Mouse (Mus musculus): Measurements from ENCODE around the gene Gm10961. TPM values are rescaled to one million over a fixed set of nuclear protein-coding genes. Genes with fewer than 3 reads are reported as not detected.
A peak's percentile ranks its signal among the peaks of the same experiment; 100 is the strongest.
"Not testable (repeated sequence)": the region's sequence is repeated elsewhere in the genome, so short reads cannot be mapped to it uniquely, and the experiment has no call there.

Gm10961 gene
- total RNA-seq, 2 experiments from 2014 or later: not detected

DNA sequence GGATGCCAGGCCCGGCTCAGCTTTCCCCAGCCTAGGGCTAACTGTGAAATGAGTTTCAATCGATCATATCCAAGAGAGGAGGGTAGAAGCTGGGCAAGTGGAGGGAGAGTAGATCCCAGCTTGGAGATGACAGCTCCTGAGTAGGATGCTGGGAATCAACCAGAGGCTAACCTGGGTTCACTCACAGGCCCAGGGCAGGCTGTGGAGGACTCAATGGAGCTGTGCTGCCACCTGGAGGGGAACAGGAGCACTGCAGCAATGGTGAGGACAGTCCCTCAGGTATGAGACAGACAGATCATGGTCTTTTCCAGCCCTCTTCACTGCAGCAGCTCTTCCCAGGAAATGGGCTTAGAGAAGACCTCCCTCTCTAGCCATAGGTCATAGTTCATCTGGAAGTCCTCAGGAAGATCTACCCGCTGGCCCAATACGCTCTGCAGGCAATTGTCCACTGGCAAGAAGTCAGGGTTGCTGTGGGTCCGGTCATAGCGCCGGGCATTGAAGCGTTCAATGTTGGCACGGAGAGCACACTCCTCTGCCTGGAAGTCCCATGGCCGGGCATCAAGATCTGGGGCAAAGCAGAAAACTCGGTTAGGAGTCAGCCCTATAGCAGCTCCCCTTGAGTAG is 18.1 kb upstream of the Gm10961 start:
- DNase-seq (ENCODE audit: low spot score in 2 of 2): peak; percentile 72 to 83

DNA sequence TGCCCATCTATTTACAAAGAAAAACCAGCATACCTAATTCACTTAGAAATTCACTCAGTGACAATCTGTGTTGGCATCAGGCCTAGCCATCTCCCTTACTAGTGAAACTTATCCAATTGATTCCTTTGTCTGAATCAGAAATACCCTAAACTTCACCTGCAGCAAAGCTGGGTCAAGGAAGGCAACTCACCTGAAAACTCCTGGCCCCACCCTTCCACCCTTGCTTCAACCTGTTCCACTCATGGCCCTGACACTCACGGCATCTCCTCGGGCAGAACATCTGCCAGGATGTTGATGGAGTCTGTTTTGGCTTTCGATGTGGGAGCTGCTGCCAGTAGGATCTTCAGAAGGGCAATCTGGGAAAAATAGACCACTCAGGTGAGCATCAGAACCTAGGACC is 13.3 kb upstream of the Gm10961 start:
- DNase-seq (ENCODE audit: low spot score in 2 of 2): no peak

DNA sequence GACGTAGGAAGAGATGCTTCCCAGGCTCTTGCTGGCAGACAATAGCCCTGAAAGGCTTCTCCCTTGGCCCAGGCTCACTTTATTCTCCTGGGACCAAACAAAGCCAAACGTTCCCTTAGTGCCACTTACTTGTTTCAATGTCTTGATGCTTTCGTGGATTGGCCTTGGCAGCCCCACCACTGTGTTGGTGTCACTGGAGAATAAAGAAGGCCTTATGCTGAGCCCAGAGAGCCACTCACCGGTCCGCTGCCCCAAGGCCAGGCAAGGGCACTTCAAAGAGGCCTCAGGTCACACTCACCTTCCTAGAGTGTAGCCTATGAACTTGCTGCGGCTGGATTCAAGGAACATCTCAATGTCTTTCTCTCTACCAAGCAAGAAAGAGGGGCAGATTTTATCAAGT is 11.2 kb upstream of the Gm10961 start:
- DNase-seq (ENCODE audit: low spot score in 2 of 2): no peak

DNA sequence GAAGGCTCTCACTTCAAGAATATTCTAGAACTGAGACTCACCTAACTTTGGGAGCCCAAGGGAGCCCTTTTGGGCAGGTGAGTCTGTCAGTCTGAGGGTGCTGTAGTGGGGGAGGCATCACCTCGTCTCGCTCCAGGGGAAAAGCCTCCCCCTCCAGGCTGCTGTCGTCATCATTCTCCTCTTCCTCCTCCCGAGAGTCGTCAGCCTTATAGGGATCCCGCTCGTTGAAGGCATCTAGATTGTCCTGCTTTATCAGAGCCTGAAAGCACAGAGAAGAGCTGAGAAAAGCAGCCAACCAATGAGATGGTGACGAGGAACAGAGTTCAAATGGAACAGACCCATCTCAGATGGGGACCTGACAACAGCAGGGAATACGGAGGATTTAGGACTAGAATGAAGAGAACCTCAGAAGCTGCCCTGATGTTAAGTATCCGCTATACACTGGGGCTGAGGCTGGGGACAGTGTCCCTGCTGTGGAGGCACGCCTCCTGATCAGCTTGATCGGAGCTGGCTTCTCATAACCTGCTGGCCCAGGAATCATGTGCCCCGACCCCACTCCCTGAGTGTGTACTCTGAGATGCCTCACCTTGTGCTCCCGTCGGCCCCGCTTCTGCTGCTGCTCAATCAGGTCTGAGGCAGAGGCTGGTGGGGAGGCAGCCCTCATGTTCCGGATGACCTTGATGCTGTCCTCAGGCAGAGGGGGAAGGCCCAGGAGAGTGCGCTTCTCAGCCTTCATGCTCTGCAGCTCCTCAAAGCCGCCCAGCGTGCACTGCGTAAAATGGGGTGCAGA is 9.6 kb upstream of the Gm10961 start:
- no peak for DNase-seq (ENCODE audit: low spot score in 2 of 2)

DNA sequence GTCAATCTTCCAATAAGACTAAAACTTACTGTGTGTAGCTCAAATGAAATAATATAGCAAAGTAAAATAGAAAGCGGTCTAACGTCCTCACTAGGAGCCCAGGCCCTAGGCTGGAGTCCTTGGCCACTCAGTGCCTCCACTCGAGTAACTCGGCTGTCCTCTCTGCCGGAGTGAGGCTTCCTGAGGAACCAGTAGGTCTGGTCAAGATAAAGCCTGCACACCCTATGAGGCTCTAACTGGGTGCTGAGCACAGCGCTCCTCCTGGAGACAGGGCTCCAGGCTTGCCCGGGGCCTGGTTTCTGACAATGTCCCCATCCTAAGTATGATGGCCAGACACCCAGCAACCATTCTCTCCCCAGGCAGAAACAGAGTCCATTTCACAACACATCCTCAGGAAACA is 8.6 kb upstream of the Gm10961 start:
- no peak for DNase-seq (ENCODE audit: low spot score in 2 of 2)

DNA sequence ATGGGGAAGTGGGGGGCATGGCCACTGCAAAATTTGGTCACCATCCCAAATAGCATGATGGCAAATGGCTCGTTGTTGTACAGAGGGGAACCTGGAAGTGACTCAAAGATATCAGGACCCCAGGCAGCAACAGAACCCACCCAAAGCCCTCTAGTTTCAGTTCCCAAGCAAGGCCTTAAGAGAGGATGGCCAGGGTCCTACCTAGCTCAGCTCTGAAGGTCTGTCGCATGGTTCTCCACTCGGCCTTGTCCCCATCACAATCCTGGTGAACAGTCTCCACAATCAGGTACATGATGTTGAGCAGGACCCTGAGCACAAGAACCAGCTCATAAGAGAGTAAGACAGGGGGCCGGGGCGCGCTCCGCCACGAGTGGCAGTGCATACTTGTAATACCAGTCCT is 6.7 kb upstream of the Gm10961 start:
- no peak for DNase-seq (ENCODE audit: low spot score in 2 of 2)

DNA sequence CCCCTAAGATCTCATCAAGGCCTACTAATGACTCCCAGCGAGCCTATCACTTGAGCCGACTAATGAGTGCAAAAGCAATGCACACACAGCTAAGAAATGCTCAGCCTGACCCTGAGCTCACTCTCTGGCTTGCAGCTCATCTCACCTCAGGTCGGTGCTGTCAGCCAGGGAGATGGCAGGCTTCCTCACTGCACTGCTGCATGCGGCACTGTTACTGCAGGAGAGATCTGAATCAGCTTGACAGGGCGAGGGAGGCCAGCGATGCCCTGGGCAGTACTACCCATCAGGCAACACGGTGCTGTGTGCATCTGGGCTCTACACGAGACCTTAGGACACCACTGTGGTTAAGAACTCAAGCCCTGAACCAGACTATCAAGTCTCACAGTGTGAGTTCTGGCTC is 5.6 kb upstream of the Gm10961 start:
- DNase-seq (ENCODE audit: low spot score in 2 of 2): no peak

DNA sequence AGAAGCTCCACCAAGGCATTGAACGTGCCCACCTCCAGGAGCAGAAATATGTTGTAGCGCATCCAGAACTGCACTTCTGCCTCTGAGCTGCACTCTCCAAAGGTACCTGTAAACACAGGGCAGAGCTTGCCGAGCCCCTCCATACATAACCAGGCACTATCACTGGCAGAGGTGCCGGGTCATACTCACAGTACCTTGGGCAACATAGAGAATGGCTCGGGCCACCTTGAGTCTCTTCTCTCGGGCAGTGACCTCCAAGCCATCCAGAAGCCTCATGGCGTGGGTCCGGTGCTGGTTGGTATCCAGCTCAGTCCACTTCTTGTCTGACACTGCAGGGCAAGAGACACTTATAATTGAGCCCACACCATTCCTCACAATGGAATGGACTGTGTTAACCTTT is 4.4 kb upstream of the Gm10961 start:
- DNase-seq (ENCODE audit: low spot score in 2 of 2): no peak

DNA sequence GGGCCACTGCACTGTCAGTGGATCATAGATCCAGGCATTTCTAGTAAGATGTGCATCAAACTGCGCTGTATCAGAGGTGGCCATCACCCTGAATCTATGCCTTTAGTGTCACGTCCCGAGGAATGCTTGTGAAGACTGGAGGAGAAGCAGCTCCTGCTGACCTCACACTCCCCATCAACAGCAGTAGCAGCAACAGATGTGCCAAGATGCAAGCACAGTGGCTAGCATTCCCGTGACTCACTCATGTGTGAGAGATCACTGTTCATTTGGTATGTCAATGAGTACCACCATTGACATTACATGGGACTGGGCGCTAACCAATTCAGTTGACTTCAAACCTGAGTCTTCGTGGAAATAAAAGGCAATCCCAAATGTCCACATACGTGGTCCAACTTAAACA is 3.5 kb upstream of the Gm10961 start:
- no peak for DNase-seq (ENCODE audit: low spot score in 2 of 2)

DNA sequence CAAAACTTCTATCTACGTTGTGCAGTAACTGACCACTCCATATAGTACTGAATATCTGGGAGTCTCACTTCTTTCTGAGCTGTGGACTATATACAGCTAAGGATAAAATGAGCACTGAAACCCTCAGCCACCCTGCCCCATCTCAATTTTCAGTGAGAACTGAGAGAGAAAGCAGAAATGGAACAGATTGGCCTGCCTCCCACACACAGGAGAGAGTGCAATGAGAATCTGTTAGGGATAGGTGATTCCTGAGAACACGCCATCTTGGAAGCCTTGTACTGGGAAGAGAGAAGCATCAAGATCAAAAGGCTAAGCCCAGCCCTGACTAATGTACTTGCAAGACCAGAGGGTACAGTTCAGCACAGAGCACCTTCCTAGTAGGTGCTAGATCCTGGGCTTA is 2.6 kb upstream of the Gm10961 start:
- peak in 1 of 2 experiments; percentile 45 for DNase-seq (ENCODE audit: low spot score in 2 of 2)

DNA sequence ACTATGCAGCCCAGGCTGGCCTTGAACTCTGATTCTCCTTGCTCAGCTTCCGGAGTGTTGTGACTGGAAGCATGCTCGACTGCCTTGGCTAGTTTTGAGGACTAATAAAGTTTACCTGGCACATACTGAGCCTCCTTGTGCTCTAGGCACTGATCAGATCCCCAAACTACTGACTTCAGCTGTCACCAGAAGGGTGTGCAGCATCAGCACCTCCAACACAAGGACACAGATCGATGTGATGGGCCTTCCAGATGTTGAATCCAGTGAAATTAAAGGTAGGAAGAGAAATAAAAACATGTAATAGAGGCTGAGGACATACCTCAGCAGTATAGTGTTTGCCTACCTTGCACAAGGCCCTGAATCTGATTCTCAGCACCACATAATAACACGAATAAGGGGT is 1.7 kb upstream of the Gm10961 start:
- DNase-seq (ENCODE audit: low spot score in 2 of 2): no peak

DNA sequence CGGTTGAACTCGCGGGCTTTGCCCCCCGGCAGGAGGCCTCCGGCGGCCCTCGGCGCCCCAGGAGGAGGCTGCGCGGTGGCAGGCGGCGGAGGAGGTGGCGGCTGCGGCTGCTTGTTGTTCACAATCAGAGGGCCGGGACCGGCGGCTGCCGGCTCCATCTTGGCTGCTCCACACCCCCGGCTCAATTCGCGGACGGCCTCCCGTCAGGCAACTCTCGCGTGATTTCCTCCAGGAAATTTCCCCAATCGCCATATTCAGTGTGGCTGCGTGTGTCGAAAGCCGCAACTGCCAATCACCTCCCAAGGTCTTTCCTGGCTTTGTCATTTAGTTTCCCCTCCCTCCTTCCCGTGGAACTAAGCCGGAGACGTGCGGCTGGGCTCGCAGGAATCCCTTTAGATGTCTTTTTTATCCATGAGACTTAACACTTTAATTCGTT is 419 bp downstream of the Gm10961 start, which contains the start of gene Strip1:
Gene Strip1 (minus strand): TSS at position 172 of the 436 bp plus-strand sequence.
- peak; percentile 92 to 94 for DNase-seq (ENCODE audit: low spot score in 2 of 2)

DNA sequence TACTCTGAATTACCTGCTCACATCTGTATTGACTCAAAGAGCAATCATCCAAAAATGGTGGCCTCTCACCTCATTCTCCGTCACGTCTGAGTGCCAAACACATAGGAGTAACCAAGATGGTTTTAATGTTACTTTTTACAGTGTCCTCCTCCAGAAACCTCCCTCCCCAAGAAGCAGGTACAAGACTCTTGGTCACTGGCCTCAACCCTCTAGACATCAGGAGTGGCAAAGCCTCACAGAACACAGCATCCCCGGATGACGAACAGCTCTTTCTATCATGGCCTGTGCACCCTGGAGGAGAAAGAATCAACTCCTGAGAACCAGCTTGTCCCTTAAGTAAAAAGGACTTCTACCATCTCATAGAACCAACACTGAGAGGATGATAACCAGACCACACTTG is 1.7 kb downstream of the Gm10961 start:
- peak in 1 of 2 experiments; percentile 0 for DNase-seq (ENCODE audit: low spot score in 2 of 2)

DNA sequence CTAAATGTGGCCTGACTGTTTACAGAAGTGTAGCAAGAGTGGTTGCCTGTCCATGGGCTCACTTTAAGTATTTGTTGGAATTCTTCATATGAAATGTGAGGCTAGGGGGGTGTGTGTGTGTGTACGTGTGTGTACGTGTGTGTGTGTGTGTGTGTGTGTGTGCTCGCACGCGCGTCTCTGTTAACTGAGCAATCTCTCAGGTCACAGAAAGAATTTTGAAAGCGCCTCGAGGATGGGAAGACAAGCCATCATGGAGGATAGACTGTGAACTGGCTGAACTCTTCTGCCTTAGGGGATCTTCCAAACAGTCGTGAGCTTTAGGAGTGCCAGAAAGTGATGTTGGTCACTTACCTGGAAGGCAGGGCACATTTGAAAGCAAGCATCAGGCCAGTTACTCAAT is 2.8 kb downstream of the Gm10961 start:
- no peak for DNase-seq (ENCODE audit: low spot score in 2 of 2)

DNA sequence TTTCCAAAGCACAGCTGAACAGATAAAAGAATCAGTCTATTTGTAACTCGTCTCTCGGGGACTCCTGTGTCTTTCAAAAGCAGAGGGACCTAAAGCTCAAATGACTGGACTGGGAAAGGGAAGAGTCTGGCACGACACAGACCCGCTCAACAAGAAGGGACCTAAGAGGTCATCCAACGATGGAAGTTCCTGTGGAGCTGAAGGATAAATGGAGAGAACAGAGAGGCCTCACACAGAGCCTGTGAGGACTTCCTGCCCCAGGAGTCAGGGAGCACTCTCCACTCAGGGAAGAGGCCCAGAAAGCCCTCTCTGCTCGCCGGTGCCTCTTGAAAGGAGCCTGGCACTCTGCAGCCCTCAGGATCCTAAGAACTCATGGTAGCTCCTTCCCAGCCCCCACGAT is 4.7 kb downstream of the Gm10961 start:
- no peak for DNase-seq (ENCODE audit: low spot score in 2 of 2)

DNA sequence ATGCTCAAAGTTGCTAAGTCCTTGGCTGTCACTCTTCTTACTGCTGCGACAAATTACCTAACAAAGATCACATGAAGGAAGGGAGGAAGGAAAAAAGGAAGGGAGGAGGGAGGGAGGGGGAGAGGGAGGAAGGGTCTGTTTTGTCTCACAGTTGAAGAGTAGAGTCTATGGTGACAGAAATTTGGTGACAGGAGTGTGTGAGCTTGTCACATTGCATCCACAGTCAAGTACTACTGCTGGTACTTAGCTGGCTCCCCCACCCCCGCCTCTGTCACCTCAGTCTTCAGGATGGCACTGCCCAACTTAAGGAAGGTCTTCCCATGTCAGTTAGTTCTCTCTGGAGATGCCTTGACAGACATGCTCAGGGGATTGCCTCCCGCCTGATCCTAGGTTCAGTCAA is 5.1 kb downstream of the Gm10961 start:
- no peak for DNase-seq (ENCODE audit: low spot score in 2 of 2)

DNA sequence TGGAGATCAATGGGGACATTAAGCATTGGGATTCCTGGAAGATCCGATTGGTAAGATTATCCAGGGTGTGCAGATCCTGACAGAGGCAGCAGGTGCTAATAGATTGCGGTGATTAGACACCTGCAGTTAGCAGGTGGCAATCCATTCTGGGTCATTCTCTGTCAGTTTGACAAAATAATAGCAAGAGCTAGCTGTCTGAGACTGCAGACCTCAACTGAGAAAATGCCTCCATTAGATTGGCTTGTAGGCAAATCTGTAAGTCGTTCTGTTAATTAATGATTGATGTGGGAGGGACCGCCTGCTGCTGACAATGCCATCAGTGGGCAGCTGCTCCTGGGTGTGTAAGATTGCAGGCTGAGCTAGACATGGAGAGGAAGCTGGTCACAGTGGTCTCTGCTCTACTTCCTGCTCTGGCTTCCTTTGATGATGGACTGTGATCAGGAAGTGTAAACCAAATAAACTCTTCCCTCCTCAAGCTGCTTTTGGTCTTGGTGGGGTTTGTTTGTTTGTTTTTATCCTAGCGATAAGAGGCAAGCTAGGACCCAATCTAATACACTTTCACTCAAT is 6.6 kb downstream of the Gm10961 start:
- DNase-seq (ENCODE audit: low spot score in 2 of 2): no peak

DNA sequence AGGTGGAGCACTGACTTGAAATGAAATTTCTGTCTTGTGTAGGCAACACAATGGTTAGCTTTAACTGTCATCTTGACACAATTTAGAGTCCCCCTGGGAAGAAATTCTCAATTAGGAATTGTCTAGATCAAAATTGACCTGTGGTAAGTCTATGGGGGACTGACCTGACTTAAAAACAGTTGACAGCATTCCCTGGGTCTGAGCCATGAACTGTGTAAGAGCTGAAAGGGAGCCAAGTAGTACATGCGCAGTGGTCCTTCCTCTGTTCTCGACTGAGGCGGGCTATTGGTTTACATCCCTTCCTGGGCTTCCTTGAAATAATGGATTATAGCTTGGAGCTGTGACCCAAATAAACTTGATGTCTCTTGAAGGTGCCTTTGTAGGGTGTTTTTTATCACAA is 15.8 kb downstream of the Gm10961 start:
- DNase-seq (ENCODE audit: low spot score in 2 of 2): no peak

DNA sequence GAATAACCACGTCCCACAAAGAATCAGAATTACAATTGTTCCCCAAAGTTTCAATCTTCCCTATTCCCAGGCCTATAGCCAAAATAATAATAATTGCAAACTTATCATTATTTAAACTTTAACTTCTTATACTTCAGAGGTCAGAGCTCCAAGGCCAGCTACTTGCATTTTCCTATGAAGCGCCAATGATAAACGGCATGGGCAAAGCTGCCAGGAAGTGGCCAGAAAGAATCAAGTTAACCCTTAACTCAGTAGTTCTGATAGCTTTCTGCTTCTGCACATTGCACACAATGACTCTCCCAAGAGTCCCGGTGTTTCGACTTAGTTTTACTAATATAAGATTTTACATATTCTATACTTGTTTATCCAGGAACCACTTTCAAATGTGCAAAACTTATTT is 19.2 kb downstream of the Gm10961 start:
- not testable (repeated sequence) for DNase-seq (ENCODE audit: low spot score in 2 of 2)

DNA sequence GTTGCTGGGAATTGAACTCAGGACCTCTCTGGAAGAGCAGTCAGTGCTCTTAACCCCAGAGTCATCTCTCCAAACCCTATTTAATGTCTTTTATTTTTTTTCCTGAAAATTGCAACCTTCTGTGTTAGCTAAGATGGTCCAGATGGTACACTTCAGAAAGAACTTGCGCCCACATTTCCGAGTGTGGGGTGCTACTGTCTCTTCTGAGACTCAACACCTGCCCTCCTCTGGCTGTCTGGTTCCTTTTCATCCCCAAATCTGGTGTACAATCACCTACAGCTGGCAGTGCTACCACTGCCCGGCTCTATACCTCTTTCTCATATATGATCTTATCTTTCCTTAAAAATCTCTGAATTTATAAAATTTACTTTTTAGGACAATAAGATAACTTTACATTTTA is 21.8 kb downstream of the Gm10961 start:
- DNase-seq (ENCODE audit: low spot score in 2 of 2): no peak

DNA sequence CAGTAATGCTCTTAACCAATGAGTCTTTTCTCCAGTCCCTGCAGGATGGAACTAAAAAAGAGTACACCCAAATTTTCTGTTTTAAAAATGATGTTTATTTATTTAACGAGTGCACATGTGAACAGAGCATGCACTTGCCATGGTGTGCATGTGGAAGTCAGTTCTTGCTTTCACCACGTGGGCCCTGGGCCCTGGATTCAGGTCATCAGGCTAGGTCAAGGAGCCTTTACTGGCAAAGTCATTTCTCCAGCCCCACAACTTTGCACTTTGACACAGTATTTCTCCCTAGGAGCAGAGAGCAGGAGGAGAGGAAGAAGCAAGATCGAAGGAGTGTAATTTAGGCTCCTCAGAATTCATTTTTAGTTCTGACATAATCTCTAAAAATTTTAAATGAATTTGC is 23.7 kb downstream of the Gm10961 start:
- DNase-seq (ENCODE audit: low spot score in 2 of 2): no peak

DNA sequence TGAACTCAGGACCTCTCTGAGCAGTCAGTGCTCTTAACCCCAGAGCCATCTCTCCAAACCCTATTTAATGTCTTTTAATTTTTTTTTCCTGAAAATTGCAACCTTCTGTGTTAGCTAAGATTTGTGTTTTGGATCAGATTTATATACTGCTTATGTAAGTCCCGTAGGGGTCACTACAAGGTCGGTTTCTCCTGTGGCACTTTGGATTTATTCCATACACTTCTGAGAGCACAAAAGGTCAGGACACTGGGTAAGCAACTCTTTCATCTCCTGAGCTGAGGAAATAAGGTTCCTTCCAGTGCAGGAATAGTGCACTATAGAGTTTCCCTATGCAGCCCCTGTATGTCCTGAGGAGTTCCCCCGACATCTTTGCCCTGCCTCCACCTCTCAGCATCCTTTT is 24.4 kb downstream of the Gm10961 start:
- no peak for DNase-seq (ENCODE audit: low spot score in 2 of 2)

DNA sequence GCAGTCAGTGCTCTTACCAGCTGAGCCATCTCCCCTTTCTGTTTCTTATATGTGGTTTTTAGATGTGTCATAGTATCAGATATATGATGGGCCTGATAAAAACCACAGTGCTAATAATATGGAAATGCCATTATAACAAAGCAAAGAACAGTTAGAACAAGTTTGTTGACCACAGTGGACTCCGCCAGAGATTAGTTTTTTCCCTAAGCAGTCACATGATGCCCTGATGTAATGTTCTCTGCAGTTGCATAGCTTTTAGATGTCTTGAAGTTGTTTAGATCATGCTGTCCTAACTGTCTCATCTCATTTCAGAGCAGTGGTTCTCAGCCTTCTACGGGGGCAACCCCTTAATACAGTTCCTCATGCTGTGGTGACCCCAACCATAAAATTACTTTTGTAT is 25.0 kb downstream of the Gm10961 start:
- no peak for DNase-seq (ENCODE audit: low spot score in 2 of 2)

Data from left cerebral cortex, adult 18-20 months (tissue).